Mouse (Mus musculus) megakaryocyte progenitor cell, adult 5-6 weeks (primary cell): ENCODE measurements around the gene Fam89a. TPM values are rescaled to one million over a fixed set of nuclear protein-coding genes. Genes with fewer than 3 reads are reported as not detected.

Experiments used
- ATAC-seq: replicated peaks from 2 replicates; pipeline ENCODE4 v1.8.0; 2016; ENCODE audit warnings: mild to moderate bottlenecking, moderate TSS enrichment, inconsistent platforms; ENCODE audit not compliant: poor library complexity
- total RNA-seq, 2 experiments: library from RNA; stranded (forward) in 1 of 2; stranded (reverse) in 1 of 2; fragments of 157-497, 149-512 nt in 1 of 2; fragments of 200-1000 nt in 1 of 2; gene quantifications; 2 replicates each; pipeline versions ENCODE4 v1.2.3 to v1.2.4; 2015 to 2017

Fam89a gene
- total RNA-seq, 2 experiments from 2014 or later: not detected

DNA sequence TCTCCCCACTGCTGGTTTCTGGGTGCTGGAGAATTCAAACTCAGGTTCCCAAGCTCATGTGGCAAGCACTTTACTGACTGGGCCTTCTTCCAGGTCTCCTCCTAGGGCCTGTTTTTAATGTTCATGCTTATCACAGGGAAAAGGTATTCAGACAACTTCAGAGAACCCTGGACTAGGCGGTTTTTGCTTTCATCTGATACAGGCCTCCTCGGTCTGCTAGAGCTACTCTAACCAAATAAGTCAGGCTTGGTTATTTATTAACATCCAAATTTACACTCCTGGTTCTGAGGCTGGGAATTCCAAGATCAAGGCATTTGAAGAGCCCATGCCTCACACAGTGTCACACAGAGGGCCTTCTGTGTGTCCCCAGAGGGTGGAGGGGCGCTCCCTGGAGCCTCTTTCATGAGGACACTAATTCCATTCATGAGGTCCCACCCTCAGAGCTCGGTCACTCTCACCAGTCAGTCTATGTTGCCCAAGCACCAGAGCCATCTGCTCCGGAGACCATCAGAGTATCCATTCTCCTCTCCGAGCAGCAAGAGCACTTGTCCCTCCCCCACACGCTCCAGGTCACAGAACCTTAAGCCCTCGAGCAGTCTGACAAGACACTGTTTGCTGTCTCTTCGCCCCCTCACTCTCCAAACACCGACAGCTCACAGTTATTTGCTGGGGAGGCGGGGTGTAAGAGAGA is 2.6 kb upstream of the Fam89a start:
- ATAC-seq: no peak

DNA sequence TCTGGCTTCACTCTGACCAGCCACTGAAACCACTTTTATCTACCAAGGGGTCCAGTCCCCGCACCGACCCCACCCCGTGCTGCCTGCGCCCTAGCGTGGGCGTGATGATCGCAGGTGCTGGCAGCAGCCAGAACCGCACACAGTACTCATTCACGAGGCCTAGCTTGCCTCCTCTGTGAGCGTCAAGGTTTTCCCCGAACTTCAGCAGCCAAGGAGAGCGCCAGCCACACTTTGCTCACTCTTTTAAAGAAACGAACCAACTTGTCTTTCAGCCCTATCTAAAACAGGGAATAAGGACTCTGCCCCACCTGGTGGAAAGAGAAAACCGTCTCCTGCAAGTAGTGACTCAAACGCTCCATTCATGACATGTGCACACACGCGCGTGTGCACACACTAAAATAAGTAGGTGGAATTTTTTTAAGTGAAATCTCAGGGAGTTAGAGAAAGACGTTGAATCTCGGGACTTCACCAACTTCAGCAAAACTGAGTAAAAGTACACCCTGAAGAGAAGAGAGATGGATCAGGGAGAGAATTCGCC is 762 bp upstream of the Fam89a start:
- no peak for ATAC-seq

DNA sequence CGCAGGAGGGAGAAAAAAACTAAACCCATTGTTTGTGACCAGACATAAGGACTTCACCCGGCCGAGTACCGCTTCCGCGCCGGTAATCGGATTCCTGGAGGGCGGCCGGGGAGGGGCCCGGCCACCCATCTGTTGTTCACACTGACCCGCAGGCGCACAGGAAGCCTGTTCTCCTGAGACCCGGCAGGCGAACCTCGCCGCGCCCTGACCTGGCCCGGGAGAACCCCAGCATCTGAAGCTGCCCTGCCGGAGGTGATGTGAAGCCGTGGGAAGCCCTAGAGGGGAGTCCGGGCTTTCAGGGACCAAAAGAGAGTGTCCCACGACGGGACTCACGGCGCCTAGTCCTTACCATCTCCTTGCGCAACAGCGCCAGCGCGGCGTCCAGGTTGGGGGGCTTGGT is 441 bp downstream of the Fam89a start:
- ATAC-seq: no peak

DNA sequence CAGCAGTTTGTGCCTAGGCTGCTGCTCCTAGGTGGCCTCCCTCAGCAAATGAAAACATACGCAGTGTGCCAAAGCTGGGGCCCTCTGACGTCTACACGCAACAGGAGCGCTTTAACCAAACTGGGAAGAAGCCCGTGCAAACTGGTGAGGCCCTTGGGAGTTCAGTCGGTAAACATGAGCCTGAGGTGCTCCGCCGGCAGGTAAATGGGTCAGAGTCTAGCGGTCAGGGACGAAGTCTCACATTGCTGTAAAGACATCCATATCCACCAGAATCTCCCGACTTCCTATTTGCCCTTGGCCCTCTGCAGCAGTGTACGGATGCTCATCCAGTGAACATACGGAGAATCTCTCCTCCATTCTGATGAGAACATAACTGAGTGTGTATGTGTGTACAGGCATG is 5.0 kb downstream of the Fam89a start:
- ATAC-seq: no peak

DNA sequence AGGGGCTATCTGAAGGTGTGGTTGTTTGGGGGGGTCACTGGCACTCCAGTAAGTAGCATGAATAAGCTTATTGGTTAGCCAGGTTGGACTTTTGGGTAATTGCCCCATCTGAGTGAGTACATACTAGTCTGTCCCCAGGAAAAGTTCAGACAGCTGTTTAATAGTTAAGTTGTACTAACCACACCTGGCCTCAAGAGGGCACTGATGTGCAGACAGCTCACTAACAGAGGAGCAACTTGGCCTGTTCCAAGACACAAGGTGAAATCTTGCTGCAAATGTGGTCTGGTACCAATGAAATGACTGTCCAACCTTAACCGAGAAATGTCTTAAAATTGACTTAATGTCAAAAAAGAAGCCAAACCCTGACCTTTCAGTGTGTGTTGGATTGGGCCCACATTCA is 12.4 kb downstream of the Fam89a start:
- no peak; the same call in 1 of the 2 replicates for ATAC-seq

DNA sequence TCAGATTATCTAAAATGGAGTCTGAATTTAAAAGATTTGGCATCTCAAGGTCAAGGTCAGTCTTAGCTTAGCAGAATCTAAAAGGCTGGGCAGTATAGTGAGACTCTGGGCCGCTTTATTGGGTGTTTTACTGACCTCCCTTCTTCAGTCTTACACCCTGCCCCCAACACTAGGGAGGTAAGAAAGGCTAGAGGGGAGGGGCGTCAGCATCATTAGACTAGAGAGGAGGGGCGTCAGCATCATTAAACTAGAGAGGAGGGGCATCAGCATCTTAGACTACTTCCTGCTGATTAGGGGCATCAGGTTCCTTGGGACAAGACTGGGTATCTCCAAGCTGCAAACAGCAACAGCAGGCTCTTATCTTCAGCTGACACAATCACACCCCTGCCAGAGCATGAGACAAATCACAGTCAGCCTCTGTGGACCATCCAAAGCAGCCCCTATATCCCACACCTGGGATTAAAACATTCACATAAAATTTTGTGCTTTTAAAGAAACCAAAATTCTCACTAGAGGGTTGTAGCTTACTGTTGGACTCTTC is 16.2 kb downstream of the Fam89a start:
- no peak for ATAC-seq

DNA sequence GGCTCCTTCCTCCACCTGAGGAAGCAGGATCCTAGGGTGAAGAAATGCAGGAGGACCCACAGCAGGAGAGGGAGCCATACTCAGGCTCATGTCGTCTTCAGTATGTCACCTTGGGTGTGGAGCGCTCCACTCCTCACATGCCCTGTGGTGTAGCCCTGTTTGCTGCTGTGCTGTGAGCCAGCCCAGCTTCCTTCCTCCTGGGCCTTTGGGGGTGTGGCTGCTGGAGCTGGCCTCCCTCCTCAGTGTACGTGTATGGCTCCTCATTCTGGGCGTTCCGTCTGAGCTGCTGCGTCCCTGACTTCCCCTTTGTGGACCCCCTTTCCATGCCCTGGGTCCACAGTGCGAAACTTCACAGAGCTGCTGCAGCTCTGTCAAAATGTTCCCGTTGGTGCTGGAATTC is 18.8 kb downstream of the Fam89a start:
- ATAC-seq: peak; percentile 80

DNA sequence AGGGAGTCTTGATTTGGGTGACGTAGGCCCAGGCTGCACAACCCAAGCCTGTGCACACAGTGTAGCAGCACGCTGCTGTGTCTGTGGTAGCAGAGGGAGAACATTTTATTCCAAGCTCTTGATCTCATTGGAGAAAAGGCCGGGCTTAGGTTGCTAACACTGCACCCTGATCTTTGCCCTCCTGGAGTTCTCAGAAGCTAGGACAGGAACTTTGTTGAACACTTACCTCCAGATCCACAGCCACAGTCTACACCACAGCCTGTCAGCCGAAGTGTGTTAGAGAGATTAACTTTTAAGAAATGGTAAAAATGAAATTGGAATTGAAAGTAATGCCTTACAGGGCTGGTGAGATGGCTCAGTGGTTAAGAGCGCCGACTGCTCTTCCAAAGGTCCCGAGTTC is 27.3 kb downstream of the Fam89a start:
- no peak for ATAC-seq

DNA sequence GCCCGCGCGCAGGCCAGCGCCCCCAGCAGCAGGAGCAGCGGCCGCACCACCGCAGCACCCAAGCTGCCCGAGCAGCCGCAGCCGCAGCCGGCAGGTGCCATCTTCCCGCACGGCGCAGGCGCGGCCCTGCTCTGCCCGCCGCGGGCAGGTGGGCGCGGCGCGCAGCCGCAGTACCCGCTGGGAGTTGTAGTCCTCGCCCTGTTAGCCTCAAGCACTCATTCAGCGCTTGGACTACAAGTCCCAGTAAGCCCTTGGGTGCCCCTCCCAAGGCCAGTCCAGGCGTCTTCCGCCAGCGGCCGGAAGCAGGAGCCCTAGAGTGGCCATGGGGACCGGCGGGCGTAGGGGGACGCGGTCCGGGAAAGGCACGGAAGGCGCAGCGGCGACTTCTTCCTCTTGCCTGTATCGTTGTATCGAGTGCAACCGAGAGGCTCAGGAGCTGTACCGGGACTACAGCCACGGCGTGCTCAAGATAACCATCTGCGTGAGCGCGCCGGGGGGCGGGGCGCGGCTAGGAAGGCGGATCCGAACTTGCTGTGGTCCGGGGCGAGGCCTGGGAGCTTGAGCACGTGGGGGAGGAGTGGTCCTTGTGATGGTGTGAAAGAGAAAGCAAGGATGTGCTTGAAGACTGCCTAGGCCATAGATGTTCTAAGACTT is 29.6 kb downstream of the Fam89a start, which contains the start of the genes Ttc13 and Arv1:
TSS of gene Ttc13 (minus strand) at position 122 of the 654 bp plus-strand sequence.
TSS of gene Arv1 (plus strand) at position 278 of the 654 bp plus-strand sequence.
- ATAC-seq: peak; percentile 93

DNA sequence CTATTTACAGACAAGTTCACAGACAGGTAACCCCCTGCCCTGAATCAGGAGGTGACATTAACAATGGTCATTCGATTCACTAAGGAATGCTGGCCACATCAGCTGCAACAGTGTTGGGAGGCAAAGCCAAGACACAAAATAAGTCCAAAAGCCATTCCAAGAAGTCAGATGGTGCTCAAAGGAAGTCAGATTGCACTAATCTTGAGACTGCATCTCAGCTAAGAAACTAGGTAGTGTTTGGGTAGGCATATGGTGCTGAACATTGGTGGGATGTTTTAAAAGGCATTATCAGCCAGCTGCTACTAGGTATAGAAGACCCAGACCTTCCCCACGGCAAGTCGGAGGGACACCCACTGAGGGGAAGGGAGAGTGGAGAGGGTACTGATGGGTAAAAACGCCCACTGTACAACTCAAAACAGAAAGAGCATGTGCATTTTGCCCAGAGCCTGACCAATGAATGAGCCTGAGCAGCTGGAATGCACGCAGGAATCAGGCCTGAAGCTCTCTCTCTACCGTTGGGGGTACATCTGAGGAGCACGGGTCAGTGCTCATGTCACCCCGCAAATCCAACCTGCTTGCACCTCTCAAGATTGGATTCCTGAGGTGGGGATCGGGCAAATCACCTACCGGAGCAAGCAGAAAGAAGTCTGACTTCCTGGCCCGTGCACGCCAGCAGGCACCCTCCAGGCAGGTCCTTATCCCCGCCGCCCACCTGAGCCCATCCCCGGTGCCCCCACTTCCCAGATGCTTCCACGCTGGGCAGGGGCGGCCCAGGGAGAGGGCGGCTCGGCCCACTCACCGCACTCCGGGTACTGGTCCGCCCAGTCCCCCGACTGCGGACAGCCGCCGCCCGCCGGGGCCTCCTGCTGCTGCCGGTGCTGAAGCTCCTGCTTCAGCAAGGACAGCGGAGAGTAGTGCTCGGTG is 30.4 kb downstream of the Fam89a start:
- peak; percentile 5; the same call in 1 of the 2 replicates for ATAC-seq

DNA sequence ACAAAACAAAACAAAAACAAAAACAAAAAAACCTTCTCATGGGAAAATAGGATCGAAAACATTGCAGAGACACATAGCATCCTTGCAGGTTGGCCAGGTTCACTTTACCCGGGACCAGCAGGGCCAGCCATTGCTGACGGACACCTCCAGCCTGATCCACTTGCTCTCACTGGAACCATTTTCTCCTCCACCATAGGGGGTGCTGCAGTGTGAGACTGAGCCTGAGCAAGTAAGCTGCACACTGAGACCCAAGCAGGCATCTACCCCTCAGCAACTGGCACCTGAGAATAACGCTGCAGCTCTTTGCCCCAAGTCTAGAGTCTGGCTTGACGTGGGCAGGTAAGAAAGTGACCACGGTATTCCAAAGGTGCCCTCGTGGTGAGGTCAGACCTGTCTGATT is 31.5 kb downstream of the Fam89a start:
- ATAC-seq: peak; percentile 28; the same call in 1 of the 2 replicates

DNA sequence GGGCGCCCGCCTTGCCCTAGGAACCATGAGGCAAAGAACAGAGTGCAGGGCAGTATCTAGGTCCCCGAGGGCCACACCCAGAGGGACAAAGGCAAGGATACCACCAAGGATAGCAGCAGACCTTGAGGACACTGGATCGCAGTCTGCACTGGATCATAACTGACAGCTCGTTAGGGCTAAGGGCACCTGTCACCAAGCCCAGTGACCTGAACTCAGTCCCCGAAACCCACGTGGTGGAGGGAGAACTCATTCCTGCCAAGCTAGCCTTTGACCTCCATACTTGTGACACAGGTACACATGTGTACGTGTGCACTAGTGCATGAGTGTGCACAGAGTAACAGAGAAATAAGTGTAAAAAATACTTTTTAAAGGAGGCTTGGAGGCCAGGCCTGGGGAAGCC is 35.9 kb downstream of the Fam89a start:
- no peak for ATAC-seq

DNA sequence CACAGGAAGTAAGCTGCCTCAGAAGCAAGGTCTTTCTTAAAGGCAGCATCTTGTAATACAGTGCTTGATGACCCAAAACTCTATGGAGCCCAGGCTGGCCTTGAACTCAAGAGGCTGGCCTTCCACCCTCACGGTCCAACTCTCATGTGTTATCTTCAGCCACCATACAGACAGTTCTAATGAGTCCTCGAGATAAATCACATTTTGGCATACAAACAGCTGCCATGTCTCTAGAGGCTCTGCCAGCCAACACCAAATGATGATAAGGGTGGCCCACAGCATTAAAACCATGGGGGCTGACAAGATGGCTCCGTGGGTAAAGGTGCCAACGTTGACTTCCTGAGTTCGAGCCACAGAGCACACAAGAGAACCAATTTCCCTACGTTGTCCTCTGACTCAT is 38.4 kb downstream of the Fam89a start:
- ATAC-seq: peak; percentile 93

DNA sequence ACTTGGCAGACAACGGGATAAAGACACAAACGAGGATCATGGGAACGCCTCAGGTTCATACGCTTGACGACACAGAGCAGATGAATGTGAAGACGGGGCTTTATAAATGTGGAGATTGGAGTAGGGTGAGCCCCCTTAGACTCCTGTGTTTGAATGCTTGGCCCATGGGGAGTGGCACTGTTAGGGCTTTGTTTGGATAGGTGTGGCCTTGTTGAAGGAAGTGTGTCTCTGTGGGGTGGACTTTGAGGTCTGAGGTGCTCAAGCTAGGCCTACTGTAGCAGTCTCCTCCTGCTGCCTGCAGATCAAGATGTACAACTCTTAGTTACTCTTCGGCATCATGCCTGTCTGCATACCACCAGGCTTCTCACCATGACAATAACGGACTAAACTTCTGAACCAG is 45.8 kb downstream of the Fam89a start:
- ATAC-seq: no peak

DNA sequence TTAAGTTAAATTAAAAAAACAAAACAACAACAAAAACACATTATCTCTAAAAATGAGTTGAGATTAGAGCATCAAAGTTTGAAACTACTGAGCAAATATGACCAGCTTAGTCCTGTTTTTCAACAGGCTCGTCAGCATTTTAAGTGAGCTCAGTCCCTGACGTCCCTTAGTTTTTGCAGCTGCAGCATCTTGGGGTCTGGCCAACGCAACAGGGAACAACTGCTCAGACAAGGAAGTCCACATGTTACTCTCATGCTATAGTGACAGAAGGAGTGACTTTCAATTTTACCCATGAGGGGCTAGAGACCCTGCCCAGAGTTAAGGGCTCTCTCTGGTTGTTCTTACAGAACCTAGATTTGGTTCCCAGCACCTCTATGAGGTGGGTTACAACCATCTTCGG is 47.3 kb downstream of the Fam89a start:
- ATAC-seq: no peak

DNA sequence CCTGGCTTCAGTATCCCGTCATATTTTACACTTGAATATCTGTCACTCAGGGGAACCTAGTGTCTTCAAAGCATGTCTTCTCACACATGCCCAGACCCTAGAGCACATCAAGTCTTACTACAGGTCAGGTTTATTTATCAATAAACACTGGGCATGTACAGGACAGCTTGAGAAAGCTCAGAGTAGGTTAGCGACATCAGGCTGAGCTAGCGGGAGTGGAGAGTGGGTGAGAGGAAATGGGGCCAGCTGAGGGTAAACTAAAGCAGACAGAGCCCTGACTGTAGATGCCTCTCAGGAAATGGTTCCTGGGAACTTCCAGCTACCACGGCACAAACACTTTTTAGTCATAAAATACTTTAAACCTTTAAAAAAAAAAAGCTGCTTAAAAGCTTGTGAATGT is 48.1 kb downstream of the Fam89a start:
- no peak for ATAC-seq

DNA sequence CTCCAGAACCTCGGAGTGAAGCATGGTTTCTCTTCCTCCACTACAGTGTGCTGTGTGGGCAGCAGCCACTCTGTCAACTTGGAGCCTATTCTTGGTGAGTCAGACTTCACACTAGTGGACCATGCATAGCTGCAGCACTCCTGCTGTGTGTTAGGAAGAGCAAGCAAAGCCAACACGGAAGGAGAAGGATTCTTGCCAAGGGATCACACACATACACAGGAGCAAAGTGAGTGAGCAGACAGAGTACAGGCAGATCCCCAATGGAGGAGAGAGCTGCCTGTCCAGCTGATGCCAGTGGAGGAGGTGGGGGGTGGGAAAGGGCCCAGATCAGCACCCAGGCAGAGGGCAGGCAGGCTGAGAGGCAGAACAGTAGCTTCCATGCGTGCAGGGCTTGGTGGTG is 49.4 kb downstream of the Fam89a start:
- ATAC-seq: no peak

DNA sequence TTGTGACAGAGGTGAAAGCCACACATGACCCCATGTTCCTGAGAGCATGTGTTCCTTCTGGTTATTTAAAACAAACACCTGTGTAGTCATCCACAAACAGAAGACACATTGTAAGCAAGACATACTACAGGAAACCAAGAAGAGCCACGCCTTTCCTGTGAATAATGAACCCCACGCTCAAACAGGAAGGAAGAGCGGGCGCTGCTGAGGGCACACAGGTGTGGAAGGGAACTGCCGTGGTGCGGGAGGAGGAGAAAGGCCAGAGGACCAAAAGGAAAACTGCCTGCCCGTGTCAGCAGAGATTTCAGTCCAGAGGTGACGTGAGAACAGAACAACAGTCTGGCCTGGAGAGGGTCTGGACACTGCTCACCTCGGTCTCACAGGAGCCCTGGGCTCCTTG is 50.6 kb downstream of the Fam89a start:
- ATAC-seq: peak; percentile 31; the same call in 1 of the 2 replicates

DNA sequence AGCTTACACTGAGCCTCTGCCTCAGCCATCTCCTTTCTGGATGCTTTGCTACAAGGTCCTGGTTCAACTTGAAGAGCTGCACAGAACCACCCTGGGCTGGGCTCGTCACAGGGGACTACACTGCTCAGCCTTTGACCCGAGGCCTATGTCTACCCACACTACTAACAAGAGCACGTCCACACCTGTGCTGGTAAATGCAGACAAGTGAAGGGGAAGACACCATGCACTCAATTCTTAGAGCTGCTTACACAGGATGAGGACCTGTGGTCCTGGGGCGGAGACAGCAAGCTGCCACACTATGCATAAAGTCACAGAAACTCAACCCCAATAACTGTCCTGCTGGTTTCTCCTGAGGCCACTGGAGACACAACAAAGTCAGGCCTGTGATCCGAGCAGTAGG is 51.4 kb downstream of the Fam89a start:
- no peak for ATAC-seq

DNA sequence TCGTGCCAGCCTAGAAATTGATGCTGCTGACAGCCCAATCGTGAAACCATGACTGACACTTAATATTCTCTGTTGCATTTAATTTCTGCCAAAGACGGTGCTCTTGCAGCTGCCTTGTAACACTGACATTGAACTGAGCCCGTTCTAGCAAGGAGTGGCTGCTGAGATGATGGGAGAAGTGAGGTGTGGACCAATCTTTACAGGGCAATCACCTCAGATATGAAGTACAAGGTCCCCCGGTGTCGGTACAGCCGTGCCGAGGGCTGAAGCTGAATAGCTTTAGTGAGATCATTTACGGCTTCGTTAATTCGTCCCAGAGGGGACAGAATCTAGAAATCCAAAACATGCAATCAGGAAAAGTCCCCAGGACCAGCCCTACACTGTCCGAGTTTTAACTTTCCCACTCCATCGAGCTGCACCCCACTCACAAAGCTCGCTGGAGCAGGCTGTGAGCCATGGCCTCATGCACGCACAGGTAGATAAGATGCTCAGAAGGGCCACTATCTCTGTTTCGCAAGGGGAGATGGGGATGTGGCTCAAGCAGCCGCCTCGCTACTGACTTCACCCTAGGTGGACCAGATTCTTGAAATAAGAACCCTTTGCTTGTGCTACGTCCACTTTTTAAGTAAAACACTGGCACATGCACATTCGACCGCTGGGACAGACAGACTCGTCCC is 56.1 kb downstream of the Fam89a start:
- ATAC-seq: no peak
